Mouse (Mus musculus) skeletal muscle tissue, postnatal 0 days (tissue): ENCODE results near the gene Ccl27a. TPM values are rescaled to one million over a fixed set of nuclear protein-coding genes. Genes with fewer than 3 reads are reported as not detected.

ENCODE experiments used
- polyA plus RNA-seq: library from polyadenylated mRNA; unstranded; fragments of >200 nt; fragmentation: Nextera tagmentation; extraction: Ambion mirVana; gene quantifications from 2 replicates; pipeline ENCODE4 v1.2.1, GENCODE M21; 2015

Ccl27a gene
- polyA plus RNA-seq = 39.9 and 40.7 TPM in 2 replicates

DNA sequence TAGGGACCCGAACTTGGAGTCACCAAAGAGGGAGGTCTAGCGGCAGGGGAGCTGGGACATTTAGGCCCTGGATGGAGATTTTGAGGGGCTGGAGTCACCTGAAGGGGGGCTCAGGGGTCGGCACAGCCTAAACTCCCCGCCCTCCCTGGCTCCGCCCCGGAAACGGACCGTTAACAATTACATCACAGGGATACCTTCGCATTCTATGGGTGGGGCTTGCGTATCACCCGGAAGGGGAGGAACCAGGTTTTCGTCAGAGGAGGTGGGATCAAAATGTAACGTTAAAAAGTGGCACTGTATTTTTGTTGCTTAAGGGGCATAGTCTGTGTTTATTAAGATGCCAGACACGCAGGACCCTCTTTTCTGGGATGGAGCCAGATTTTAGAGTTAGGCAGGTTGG, at the start of gene Ccl27a:
TSS of gene Ccl27a (minus strand) at position 246 of the 400 bp plus-strand sequence.

DNA sequence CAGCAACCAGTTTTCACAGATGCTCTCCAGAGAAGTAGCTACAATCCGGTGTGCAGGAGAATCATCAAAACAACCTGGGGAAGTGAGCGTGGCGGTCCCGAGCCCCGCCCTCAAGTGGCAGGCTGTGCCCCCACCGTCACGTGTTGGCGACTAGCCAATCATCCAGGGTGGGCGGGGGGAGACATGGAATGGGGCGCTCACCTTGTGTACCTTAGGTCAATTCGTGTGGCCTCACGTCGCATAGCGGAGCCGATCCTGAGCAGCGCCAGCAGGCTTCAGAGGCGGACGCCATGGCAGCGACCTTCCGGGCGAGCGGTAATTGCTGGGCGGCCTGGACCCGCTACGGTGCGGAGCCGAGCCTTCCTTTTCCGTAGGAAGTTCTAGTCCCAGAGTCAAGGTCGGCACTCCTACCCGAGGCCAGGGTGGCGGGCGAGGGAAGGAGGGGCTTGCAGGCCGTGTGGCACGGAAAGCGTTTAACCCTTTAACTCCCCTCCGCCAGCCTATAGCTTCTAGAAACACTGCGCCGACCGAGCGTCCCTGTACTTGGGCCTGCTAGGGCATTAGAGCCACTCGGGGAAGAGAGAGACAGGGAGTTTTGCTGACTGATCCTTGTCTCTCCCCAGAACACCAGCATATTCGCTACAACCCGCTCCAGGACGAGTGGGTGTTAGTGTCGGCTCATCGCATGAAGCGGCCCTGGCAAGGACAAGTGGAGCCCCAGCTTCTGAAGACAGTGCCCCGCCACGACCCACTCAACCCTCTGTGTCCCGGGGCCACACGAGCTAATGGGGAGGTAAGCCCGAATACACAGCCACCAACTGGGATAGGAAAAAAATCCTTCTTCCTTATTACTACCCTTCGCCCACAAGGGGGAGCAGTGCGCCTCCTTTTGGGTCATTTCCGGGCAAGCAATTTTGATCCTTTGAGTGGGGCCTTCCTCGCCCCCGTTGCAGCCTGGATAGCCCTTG, 18.4 kb downstream of the Ccl27a start, which contains the start of gene Sigmar1:
TSS of gene Sigmar1 (minus strand) at position 820 of the 968 bp plus-strand sequence.

DNA sequence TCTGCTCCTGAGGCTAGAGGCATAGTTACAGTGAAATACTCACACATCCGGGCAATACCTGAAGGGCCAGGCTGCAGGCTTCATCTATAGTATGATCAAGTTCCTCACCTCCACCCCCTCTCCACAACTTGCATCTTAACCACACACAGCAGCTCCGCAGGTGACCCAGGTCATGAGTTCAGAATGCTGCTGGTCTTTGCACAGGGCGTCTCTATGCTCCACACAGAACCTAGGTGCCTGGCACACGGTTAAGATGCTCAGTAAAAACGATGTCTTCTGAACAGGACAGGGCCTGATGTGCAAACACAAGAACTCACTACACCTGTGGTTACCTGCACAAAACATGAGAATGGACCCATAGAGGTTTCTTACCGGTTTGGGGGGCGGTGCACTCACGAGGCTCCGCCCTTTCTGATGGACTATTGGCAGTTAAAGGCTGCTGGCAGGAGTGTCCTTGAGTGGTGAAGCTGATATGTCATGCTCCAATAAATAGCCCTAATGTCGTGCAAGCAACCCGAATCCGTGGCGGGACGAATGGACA, 19.2 kb downstream of the Ccl27a start, which contains the start of gene Galt:
TSS of gene Galt (plus strand) at position 432 of the 541 bp plus-strand sequence.

DNA sequence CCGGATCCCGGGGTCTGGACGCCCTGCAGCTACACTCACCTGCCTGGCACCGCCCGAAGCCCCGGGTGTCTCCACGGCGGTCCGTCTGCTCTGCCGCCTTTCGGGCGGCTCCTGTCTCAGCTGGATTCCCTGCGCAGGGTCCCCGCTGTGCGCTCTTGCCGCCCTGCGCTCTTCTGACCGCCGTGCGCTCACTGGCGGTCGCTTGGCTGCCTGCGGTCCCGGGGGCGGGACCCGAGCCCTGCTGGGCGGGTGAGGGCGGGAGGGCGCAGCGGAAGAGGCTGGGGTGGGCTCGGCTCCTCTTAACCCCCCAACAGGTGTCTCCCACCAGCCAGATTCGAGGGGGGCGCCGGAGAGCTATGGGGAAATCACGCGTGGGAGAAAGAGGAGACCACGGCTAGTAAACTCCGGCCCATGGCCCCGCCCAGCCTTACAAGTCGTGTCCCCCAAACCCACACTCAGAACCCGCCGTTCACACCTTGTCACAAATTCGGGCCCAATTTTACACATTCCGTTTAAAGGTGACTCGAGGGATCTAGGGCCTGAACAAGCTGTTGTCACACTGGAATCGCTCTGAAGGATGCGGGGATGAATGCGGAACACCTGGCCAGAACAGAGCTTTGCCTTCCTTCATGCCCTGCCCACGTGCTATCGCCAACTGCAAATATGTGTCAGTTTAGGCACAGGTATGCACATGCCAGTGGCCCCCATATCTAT, 42.8 kb downstream of the Ccl27a start, which contains the start of gene Arid3c:
TSS of gene Arid3c (minus strand) at position 91 of the 714 bp plus-strand sequence.

DNA sequence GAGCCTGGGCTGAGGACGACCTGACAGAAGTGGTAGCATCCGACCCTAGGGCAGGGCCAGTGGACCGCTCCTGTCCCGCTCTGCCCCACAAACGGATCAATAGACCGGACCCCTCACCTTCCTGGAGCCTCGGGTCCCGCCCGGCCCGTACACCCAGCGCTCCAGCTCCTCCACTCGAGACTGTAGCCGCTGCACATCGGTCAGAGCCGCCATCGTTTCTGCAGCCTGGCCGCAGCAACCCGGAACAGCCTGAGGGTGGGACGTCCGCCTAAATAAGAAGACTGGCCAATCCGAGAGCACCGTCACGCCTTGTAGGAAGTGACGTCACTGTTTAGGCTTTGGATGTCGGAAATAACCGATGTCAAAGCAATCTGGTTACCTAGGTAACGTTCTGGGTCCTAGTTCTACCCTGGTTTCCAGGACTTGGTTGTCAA, 51.1 kb downstream of the Ccl27a start, which contains the start of gene Dctn3:
TSS of gene Dctn3 (minus strand) at position 253 of the 434 bp plus-strand sequence.

Other genes with a start within 250 kb of the Ccl27a start
- 4.0 and 5.8 TPM in 2 replicates for gene Fam219a, start 204.7 kb downstream of the Ccl27a start, polyA plus RNA-seq
- gene Dnaic1, start 204.5 kb downstream of the Ccl27a start, polyA plus RNA-seq = 11.0 and 17.3 TPM in 2 replicates
- 56.7 and 60.0 TPM in 2 replicates for gene Enho, start 133.9 kb downstream of the Ccl27a start, polyA plus RNA-seq
- gene Cntfr, start 77.2 kb downstream of the Ccl27a start, polyA plus RNA-seq = 5.4 and 5.6 TPM in 2 replicates
- gene Il11ra1, start 74.3 kb downstream of the Ccl27a start, polyA plus RNA-seq = 143 and 149 TPM in 2 replicates
- gene Rpp25l, start 60.7 kb downstream of the Ccl27a start, polyA plus RNA-seq = 49.8 and 50.6 TPM in 2 replicates
- 93.2 and 97.2 TPM in 2 replicates for gene Dctn3, start 51.1 kb downstream of the Ccl27a start, polyA plus RNA-seq
- gene Arid3c, start 43.1 kb downstream of the Ccl27a start, polyA plus RNA-seq = not detected in 2 replicates
- 40.2 and 41.9 TPM in 2 replicates for gene Galt, start 19.0 kb downstream of the Ccl27a start, polyA plus RNA-seq
- 26.1 and 37.6 TPM in 2 replicates for gene Sigmar1, start 18.1 kb downstream of the Ccl27a start, polyA plus RNA-seq
- gene Gm21541, start 129.4 kb upstream of the Ccl27a start, polyA plus RNA-seq = 2.8 TPM in 1 of 2 replicates, not detected in the other
- 1.9 and 2.1 TPM in 2 replicates for gene Gm20878, start 167.3 kb upstream of the Ccl27a start, polyA plus RNA-seq
- 0.13 and 0.19 TPM in 2 replicates for gene Fam205a4, start 191.8 kb upstream of the Ccl27a start, polyA plus RNA-seq